Mouse (Mus musculus): ENCODE results near the gene Anks1b.

Anks1b gene

DNA sequence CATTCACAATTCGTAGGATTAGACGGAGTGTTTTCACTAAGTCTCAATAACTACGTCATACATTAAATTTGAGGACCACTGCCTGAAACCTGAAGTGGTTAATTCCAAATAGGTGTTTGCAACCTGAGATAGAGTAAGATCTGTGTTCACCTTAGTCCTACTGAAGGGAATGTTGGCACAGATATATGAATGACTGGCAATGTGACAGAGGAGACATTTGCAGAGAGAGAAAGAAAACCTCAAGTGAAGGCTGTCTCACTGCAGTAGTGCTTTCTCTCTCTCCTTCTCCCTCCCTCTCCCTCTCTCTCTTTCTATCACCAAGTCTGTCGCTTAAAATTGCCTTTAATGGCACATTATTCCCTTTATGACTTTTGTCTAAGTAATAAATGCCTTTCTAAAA is 101.1 kb downstream of the Anks1b start:
- DNase-seq (ENCODE audit: low read depth, low spot score), result no peak

DNA sequence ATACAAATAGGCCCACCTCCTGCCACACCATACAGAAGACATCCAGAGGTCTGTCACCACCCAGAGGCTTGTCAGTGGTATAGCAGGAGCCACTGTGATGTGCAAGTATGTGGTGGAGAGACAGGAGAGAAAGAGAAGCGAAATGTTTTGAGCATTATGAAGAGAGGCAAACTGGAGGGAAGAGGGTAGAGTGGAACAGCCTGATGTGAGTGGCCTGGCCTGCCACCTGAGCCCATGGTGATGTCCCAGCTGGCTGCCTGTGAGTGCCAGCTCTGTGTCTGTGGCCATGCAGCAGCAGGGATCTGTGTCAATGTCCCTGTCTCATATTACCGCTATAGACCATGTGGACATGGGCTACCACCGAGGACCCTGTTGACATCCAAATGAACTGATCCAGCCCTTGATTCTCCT is 102.1 kb downstream of the Anks1b start:
- DNase-seq (ENCODE audit: low read depth, low spot score), result peak; percentile 5

DNA sequence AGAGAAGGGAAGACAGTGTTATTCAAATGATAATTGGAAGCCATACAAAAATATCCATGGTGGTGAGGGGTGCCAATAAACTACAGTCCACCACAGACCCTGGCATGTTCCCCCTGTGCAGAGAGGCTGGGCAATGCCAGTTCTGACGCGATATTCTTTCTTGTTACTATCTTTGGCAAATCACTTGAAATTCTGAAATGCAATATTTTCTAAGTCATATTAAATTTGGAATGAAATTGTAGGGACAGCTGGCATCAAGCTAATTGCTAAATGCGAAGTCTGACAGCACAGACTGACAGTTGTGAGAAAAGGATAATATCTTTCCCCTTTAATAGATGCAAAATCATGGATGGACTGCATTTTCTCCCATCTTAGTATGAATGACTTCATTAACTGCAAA is 103.3 kb downstream of the Anks1b start:
- no peak for DNase-seq (ENCODE audit: low read depth, low spot score)

DNA sequence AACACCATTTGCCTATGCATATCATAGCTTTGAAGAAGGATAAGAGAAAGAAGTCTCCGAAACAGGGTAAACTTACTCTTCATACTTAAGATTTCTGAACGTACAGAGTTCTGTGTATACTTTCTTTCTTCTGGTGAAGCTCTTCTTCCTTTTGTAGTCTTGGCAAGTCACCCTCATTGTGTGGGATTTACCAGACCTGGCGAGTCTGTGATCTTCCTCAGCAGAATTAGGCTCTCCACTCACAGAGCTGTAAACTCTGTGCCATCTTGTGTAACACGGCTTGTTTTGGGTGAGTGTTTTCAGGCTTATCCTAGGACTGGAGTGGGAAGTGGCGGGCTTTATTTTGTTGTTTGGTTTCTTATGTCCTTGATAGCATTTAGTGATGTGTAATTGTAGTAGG is 120.9 kb downstream of the Anks1b start:
- no peak for DNase-seq (ENCODE audit: low read depth, low spot score)

DNA sequence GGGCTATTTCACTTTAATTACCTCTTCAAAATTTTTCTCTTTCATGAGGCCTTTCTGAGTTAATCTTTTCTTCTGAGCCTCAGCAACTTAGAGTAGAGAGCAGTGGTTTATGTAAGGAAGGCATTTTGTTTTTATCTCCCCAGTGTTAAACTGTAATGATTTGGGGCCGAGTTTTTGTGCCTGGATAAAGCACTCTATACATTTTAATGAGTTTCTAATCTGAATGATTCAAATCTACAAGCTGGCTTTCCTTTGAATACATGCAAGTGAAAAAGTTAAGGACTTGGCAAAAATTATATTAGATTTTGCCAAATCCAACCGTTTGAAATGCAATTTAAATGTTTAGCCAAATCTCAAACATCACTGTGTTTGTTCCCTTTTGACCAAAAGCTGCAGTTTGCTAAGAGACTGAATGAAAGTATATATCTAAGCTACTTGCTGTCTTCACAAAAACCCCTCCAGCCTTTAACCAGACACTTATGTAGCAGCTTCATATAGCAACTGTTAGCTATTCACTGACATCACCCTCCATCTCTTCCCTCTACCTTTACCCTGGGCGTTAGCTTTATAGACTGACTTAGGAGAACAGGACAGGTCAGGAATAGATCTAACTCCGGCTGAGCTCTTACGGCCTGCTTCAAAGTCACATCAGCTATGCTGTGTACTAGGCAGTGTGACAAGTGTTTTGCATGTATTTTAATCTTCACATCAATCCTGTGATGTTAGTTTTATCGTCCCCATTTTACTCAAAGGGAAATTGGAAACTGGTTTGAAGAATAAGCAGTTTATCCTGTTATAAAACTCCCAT is 122.5 kb downstream of the Anks1b start:
- no peak for DNase-seq (ENCODE audit: low read depth, low spot score)

DNA sequence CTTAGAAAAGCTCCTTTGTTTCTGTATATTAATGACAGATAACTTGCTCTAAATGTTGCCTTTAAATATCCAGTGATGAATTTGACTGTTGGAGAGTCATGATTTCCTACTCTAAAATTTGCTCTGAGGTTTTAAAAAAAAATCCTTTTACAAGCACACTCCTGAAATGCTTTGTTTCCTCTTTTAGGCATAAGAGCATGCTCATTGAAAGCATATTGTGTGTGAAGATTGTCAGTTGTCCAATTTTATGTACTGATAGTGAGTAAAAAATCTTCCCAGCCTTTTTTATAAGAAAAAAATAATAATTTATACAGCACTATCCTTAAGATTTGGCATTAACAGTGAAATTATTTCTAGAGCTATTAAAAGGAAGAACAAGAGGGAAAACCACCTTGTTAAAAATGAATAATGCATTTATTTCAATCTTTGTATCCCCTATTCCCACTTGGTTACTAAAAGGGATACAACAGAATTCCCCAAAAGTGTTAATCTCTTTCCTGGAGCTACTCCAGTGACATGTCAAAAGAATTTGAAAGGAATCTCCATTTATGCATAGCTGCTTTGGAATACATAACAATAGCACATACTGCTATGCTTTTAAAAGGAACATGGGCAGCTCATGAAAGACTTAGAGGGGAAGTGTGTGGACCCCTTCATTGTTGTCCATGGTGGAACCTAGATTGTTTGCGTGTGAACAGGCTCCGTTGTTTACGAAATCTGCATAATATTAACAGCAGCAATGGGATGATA is 130.8 kb downstream of the Anks1b start:
- DNase-seq (ENCODE audit: low read depth, low spot score), result no peak

DNA sequence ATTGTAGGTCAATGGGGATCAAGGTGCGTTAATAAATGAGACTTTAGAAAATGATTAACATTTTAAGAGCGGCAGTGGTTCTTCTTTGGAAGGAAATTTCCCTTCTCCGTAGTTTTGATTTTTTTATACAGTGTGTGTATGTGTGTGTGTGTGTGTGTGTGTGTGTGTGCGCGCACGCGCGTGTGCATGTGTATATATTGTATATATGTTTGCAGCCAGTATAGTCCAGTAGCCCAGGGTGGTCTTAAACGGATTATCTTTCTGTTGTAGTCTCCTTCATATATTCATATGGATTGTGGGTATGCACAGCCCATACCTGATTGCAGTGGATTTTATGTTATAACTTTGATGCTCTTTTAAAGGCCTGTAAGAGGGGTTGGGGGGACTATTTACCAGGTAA is 131.6 kb downstream of the Anks1b start:
- no peak for DNase-seq (ENCODE audit: low read depth, low spot score)

DNA sequence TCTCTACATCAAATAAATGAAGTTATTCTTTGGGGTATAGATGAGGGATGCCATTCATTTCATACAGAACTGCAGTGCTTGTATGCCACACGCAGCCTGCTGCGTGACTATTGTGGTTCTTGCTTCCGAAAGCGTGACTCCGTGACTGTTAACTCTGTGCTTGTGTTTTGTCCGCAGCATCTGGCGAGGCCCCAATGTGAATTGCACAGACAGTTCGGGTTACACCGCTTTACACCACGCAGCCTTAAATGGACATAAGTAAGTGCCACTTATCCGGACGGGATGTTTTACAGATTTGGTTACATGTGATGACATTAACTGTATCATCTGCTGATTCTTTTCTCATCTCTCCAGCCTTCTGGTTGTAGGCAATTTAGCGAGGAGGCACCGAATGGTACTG is 159.7 kb downstream of the Anks1b start:
- DNase-seq (ENCODE audit: low read depth, low spot score), result no peak

DNA sequence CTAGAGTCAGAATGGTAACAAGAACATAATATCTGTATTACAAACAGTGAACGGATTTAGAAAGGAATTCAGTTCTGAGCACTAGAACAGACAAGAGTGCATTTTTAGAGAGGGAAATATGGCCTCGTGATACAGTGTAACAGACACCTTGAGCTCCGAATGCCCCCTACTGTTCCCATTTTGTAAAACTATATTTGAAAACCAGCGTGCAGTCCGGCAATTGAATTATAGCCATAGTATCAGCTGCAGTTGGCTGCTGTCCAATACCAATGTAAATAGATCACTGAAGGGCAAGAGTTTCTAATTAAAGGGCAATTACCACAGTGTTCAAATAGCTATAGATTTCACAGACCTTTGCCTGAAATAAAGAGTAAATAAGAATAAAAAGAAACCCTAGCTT is 170.0 kb downstream of the Anks1b start:
- DNase-seq (ENCODE audit: low read depth, low spot score), result no peak

DNA sequence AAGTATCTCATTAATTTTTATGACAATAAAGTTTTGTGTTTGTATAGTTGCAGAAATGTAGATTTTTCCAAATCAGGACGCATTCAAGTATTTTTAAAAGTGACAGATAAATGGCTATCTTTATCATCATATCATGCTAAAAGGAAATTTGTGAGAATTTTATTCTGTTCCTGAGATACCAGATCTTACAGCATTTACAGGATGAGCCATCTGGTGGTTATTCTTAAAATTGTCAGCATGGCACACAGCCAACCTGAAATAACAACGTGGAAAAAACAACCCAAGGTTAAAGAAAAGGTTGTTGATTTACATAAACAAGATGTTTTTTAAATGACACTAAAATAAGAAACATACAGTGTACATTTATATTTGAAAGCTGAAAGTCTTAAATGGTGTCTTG is 170.5 kb downstream of the Anks1b start:
- DNase-seq (ENCODE audit: low read depth, low spot score), result no peak

DNA sequence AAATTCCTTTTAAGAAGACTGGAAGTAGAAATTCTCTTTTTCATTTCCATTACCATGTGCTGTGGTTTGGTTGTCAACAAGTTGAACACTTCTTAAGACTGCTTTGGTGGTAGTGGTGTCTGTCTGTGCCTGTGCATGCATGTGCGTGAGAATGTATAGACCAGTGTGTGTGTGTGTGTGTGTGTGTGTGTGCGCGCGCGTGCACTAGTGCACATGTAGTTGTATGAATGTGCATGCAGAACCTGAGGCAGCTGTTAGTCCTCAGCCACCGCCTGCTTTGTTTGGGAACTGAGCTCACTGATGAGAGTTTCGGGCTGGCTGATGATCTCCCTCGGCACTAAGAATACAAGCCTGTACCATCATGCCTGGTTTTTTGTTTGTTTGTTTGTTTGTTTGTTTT is 170.9 kb downstream of the Anks1b start:
- no peak for DNase-seq (ENCODE audit: low read depth, low spot score)

DNA sequence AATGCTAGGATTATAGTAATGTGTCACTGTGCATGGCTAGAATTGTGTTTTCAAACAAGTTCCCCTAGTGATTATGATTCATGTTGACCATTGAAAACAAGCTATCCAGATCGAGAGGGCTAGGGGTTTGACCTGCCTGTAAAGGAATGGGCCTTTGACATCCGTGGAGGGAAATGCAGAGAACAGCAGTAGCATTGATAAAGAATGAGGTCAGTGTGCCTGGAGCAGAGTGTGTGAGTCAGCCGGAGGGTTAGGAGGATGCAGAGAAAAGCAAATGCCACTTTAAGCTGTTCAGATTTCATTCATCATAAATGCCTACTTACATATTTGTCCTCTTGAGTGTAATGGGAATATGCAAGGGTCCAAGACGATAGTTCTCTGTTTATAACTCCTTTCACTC is 195.3 kb downstream of the Anks1b start:
- DNase-seq (ENCODE audit: low read depth, low spot score), result no peak

DNA sequence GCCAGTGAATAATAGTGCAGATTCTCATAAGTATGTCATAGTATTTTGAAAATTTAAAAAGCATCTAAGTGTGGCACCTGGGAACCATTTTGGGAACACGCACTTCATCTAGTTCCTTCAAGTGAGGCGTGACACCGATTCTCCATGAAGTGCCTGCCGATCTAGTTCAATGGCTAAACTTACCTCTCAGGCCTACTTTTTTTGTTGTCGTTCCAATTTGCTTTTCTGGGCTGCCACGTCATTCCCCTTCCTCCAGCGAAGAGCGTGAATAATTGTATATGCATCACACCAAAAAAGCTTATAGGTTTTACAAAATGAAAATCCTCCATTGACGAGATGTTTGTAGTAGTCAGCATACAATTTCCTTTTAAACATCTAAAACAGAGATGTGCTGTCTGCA is 204.6 kb downstream of the Anks1b start:
- DNase-seq (ENCODE audit: low read depth, low spot score), result no peak

DNA sequence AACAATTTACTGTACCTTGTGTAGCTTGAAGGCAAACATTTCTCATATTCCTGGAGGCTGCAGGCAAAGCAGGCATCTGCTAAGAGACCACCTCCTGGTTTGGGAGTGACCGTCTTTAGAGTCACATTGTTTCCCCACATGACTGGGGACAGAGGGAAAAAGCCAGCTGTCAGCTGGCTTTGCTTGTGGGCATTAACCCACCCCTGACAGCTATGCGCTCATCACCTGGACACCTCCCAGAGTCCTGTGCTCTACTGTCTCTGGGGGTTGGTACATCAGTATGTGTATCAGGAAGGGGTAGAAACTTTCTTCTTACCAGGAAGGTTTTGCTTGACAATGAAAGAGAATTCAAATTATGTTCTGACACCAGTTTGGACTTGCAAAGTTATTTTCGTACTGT is 207.8 kb downstream of the Anks1b start:
- DNase-seq (ENCODE audit: low read depth, low spot score), result no peak

DNA sequence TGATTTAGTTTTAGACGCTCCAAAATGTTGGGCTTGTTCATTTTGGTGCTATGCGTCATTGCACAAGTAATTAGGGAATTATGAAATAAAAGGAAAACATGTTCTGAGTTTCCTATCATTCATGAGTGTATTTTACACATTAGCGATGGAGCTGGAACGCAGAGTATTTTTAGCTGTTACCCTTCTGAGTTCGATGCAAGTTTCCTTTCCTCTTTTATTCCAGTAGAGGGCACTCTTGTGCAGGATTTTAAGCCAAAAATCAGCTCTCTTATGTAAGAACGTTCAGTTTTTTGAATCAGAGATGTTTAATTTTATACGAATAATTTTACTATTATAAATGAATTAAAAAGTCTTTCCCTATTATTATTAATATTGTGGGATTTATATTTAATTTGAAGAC is 208.3 kb downstream of the Anks1b start:
- DNase-seq (ENCODE audit: low read depth, low spot score), result peak; percentile 30

DNA sequence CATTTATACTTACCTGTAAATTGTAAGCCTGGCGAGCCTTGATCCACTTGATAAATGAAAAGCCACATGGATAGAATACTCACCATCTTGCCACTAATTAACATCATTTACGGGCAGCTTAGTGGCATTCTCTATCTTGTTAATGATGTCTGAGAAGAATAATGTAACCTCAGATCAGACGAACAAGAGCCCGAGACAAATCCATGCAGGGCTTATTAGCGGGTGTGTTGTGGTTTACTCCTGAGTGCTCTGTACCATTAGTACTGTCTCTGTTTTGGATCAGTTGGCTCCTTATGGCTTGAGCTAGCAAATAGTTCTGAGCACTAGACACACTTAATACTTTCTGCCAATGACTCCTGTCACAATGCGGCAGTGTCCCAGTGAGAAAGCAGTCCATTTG is 220.6 kb downstream of the Anks1b start:
- no peak for DNase-seq (ENCODE audit: low read depth, low spot score)

DNA sequence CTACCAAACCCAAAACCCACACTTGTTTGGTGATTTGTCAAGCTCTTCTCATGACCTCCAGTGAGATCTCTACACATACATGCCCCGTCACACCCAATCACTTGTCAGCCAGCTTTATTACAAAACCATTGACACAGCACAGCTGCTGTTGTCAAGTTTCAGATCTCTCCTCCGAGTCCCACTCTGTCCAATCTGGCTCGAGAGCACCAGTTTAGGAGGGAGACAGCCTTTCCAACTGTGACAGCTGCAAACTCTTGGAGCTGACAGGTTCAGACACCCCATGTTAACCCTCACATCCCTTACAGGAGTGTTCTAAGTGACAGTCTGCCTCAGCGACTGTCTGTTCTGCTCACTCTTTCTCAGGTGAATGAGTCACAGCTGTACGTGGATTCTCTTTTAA is 239.4 kb downstream of the Anks1b start:
- DNase-seq (ENCODE audit: low read depth, low spot score), result no peak

DNA sequence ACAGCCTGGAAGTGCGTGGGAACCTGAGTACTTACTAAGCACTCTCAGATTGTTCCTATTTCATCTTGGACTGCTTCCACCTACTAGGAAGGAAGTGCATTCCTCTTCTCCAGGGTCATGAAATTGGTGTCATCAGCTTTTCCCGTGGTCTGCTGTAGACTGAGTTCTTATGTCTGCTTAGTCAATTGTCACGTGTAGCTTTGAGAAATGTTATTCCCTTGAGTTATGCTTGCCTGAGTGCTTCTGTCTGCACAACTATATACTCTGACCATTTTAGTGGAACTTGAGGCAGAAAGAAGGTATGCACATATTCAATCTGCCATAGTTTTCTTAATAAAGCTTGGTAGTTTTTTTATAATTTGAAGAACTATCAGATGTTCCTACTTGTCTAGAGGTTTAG is 243.6 kb downstream of the Anks1b start:
- no peak for DNase-seq (ENCODE audit: low read depth, low spot score)

DNA sequence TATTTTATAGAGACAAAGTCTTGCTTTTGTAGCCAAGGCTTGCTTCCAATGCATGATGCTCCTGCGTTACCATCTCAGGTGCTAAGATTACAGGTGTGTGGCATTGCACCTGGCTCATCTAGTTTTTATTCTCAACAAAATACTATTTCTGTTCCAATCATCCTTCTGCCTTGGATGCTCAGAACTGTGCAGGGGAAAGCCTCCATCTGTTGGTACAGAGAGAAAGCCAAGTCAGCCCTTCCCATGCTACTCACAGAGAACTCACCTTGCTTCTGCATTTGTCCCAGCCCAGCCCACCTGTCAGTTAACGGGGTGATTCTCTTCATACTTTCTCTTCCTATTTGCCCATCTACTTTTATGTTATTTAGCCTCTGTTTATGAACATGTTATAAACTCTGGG is 244.5 kb downstream of the Anks1b start:
- no peak for DNase-seq (ENCODE audit: low read depth, low spot score)

DNA sequence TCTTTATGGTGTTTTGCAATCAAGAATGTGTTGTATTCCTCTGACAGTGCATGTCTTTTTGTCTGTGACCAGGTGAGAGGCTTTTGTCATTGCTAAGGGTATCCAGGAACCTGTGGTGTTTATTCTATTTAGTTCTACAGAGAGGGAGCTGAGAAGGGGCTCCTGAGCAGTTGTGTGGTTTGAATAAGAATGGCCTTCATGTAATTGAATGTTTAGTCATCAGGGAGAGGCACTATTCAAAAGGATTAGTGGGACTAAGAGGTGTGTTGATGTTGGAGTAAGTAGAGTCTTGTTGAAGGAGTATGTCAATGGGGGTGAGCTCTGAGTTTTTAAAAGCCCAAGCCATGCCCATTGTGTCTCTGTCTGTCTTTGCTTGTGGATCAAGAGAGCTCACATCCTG is 264.2 kb downstream of the Anks1b start:
- peak; percentile 54 for DNase-seq (ENCODE audit: low read depth, low spot score)

DNA sequence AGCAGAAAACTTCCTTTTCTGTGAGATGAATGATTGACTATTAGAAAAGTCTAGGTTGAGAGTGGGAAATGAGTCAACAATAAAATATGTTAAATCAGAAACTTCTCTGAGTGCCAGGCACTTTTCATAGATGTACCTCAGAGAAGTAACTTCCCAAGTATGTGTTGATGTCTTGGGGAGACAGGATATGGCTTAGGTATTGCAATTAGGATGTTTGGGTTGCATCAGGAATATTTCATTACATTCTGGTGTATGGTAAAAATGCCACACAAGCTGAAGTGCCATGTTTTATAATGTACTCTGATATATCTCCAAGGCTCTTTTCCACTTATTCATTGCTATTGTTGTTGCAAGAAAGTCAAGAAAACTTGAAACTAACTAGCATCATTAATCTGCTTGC is 267.6 kb downstream of the Anks1b start:
- DNase-seq (ENCODE audit: low read depth, low spot score), result no peak

DNA sequence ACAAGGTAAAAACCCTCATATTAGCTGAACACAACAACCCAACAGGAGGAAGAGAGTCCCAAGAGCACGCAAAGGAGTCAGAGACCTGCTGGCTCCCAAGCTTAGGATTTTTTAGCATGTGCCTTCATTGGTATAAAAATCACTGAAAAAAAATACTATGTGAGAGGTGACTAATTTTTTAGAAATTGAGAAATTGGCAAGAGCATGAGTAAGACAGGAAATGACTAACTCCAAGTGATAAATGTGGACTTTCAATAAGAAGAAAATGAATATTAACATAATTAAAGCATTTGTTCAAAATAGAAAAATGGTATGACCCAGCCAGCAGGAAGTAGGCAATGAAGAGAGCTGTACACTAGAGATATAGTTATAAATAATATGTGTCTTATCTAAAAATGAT is 271.1 kb downstream of the Anks1b start:
- no peak for DNase-seq (ENCODE audit: low read depth, low spot score)

DNA sequence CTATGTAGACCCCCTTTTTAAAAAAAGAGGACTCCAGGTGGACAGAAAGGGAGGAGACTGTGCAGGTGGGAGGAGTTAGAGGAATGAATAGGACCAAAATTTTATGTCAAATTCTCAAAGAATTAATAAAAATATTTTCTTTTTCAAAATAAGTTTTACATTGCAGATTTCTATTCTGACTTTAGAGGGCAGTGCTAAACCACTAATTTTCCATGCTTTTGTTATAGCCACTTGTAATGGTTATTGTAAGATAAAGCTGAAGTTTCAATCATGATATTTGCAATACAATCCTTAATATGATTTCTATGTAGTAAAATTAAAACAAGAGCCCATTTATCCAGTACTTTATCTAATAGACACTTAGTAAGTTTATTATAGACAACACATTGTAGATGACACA is 278.2 kb downstream of the Anks1b start:
- no peak for DNase-seq (ENCODE audit: low read depth, low spot score)
